Mouse (Mus musculus): ENCODE data around the gene Gm13078.

The Gm13078 gene

GRCm38 (mm10) chr4:143719155-143719554 lies at the start of gene Gm13078:
TSS of gene Gm13078 (plus strand) at chr4:143719455.
- DNase-seq (ENCODE audit: extremely low read depth, insufficient read length, low spot score): no peak

GRCm38 (mm10) chr4:143702611-143703010 lies 16.6 kb upstream of the Gm13078 start, which contains the start of gene Gm13089:
TSS of gene Gm13089 (minus strand) at chr4:143702711.
- DNase-seq (ENCODE audit: extremely low read depth, insufficient read length, low spot score): no peak

Data from 3134 (cell line).